Mouse (Mus musculus) neutrophil, adult 5-6 weeks (primary cell): ENCODE results near the gene Psmd7. TPM values are rescaled to one million over a fixed set of nuclear protein-coding genes. Genes with fewer than 3 reads are reported as not detected.
"Not testable (repeated sequence)": the region's sequence is repeated elsewhere in the genome, so short reads cannot be mapped to it uniquely, and the experiment has no call there.

ENCODE experiments used
- ATAC-seq: fragments of 151-379, 151-347 bp; 2 replicates; pipeline ENCODE4 v1.8.0; 2017; ENCODE audit warnings: mild to moderate bottlenecking, moderate TSS enrichment; ENCODE audit not compliant: insufficient number of reproducible peaks, poor library complexity, low FRiP score, severe bottlenecking; ENCODE audit errors: extremely low read depth
- total RNA-seq: library from RNA; stranded (forward); fragments of 200-1000 nt; gene quantifications from 2 replicates; pipeline ENCODE4 v1.2.3, GENCODE M21; 2017

Gene Psmd7
- 39.7 and 42.4 TPM in 2 replicates for total RNA-seq

DNA sequence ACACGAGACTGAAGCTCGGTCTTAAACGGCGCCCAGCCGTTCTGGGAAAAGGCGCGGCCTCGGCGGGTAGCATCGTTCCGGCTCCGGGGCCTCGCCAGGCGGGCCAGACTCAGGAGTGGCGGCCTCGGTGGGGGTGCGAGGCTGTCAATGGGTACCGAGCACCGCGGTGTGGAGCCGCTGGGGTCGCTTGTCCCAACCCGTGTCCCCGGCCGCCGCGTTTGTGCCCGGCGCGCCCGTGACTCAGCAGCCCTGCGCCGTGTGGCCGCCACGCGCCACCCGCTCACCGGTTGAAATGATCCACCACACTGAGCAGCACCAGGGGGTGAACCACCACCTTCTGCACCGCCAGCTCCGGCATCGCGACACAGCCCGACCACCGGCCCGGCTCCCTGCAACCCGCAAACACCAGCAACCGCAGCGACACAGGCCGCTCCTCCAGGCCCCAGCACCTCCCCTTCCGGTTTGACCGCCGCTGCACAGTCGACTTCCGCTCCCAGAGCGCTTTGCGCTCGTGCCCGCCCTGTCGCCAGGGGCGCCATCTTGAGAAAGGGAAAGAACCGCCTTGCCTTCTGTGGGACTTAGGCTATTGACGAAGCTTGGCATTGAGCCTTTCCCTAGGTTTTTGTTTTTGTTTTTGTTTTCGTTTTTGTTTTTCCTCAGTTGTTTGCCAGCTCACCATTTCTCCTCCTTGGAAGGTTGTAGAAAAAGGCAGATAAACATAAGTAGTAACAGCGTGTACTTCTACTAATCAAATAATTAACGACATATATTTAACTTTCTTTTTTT is at the start of gene Psmd7:
Psmd7 (minus strand) TSS at position 470 of the 786 bp plus-strand sequence.
- peak; percentile 98 for ATAC-seq

DNA sequence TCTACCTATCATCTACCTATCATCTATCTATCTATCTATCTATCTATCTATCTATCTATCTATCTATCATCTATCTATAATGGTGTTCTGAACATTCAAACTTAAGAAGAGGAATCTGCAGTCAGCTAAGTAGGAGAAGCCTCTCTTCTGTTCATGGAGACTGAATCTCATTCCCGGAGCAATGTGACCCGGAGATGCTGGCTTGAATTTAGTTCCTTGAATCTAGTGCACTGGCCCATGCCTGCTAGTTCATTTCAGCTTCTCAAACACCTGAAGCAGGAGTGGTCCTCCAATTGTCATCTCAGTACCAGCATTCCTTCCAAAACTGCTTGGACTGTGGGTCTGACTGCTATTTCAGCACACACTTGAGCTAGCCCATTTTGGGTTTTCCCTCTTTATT is 45.5 kb upstream of the Psmd7 start:
- no peak for ATAC-seq

DNA sequence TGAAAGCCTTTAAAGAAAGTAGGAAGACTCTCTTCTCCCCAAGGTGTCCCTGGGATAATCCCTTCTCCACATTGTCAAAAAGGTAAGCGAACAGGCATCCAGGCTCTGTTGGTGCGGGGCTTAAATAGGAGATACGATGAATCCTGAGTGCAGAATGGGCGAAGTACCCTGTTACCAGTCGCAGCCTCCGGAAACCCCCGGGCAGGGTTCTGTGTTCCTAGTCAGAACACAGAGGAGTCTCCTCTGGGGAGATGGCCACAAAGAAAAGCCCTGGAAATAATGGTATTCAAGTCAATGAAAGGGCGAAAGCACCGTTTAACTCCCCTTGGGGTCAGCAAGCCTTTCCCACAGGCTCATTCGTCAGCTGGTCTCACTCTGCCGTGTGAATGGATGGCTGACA is 41.4 kb upstream of the Psmd7 start:
- no peak for ATAC-seq

DNA sequence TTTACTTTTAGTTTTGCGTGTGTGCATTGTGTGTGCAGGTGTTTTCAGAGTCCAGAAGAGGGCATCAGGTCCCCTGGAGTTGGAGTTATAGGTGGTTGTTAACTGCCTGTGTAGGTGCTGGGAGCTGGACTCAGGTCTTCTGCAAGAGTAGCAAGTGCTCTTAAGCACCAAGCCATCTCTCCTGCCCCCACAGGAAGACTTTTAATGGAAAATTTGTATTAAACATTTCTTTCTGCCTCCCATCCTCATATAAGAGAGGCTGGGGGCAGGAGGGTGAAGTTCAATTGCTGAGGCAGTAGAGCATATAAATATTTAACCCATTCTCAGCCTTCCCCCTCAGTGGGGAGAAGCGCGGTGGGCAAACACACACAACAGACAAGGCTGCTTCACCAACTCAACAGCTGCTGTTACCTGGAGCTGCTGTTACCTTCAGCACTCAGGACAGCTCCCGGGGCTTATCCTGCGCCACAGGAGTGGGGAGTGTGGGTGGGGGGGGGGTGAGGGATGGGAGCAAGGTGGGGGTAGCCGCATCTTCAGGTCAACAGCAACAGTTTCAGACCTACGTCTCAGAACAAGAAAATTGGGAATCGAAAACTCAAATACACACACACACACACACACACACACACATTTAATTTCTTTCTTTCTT is 40.4 kb upstream of the Psmd7 start:
- no peak for ATAC-seq

DNA sequence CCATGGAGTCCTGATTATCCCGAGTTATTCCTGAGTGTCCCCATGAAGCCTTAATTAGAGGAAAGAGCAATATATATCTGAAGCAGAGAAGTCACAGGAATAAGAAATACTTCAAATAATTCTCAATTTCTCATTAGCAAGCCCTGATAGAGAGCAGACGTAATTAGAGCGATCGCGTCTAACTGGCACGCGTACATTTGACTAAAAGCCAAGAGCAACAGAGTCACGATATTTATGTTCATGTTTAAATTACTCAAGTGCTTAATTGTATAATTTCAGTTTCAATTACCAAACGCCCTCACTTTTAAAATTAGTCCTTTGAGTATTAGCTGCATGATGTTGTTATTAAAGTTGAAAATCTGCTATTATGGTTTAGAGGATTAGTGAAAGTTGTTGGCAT is 39.6 kb upstream of the Psmd7 start:
- no peak for ATAC-seq

DNA sequence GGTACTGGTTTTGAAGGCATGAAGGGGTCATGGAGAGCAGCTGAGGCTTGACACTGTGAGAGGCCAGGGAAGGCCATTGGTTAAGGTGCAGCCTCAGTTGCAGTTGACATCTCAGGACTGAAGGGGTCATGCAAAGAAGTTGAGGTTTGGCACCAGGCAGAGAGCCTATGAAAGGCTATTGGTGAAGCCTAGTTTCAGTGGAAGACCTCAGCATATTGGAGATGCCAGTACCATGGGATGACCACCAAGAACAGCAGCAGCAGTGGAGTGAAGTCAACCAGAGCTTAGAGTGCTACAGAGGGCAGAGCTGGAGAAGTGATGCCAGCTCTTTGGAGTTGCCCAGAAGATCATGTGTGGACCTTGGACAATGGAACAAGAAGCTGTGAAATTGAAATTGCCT is 36.0 kb upstream of the Psmd7 start:
- not testable (repeated sequence) for ATAC-seq

DNA sequence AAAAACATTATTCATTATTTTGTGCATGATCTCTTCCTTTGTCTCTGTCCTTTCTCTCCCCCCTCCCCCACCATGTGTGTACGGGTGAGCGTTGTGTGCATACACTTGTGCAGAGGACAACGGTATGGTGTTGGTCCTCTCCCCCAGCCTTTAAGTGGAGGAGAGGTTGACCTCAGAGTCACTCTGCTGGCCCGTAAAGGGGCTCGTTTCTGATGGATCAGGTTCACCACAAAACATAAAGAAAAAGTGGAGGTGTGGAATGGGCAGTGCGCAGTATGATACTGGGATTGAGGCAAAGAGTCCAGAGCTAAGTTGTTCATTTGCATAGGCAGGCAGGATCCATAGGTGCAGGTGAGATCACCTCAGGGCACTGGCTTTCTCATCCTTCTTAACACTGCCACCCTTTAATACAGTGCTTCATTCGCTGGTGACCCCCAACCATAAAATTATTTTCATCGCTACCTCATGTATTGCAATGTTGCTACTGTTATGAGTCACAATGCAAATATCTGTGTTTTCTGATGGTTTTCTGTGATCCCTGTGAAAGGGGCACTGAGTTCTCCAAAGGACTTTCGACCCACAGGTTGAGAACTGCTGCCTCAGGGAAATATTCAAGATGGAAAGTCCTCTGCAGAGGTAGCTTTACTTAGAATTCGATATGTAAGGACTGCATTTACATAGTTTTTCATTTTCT is 33.8 kb upstream of the Psmd7 start:
- no peak for ATAC-seq

DNA sequence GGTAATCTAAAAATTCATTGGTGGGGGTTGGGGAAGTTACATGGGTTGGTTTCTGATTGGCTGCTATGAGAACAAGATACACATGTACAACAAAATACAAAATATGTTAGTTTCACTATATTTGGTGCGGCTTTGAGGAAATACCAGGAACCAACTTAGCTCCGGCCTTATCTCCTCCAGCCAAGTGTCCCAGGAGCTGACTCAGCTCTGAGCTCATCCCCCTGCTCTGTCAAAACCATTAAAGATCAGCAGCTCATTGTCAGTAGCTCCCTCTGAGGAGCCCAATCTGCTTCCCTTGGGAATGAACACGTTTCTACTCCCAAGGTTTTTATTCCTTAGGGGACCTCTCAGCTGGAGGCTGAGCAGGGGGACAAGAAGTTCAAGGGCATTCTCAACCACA is 32.9 kb upstream of the Psmd7 start:
- no peak for ATAC-seq

DNA sequence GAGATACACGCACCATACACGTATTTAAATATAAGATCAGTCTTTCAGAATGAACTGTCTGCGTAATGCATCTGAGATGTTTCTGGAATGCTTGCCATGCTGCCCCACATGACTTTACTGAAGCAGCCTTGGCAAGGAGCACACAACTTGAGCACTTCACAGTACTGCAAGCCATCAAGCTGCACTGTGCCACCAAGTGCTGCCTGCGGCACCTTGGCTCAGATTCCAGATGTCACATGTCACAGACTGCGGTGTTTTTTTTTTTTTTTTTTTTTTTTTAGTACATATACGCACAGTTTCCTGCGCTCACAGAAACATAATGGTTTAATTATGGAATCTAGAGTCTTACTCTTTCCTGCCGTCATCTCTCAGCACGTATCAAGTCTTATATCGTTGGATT is 30.2 kb upstream of the Psmd7 start:
- no peak for ATAC-seq

DNA sequence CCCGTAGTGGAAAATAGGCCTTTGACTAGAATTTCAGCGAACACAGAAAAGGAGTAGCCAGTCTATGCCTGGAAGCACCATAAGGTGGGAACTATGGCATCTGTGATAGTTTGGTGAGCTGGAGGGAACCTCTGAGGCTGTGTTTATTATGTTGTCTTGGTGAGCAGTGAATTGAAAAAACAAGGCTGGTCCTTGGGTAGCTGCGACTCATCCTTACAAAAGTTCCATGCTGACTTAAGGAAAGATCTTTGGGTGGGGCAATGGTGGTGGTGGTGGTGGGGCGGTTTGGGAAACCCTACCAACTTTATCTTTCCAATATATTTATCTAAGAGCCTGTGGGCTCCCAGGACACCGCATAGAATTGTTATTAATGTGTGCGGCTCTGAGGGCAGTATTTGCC is 25.1 kb upstream of the Psmd7 start:
- no peak for ATAC-seq

DNA sequence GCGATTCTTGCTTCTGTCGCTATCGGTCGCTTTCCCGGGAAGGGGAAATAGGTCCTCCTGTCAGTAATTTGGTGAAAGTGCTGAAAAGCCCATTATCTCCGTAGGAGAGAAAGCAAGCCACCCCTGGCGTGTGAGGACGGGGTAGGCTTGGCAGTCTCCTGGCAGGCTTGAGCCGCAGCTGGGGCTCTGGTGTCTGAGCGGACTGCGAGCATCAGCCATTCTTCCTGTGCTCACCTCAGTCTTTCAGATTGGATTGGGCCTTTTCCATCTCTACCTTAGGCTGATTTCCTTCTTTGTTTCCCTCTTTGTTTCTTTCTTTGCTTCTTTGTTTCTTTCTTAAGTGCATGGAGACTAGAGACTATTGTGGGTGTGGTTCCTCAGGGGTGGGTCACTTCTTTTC is 22.6 kb upstream of the Psmd7 start:
- ATAC-seq: no peak

DNA sequence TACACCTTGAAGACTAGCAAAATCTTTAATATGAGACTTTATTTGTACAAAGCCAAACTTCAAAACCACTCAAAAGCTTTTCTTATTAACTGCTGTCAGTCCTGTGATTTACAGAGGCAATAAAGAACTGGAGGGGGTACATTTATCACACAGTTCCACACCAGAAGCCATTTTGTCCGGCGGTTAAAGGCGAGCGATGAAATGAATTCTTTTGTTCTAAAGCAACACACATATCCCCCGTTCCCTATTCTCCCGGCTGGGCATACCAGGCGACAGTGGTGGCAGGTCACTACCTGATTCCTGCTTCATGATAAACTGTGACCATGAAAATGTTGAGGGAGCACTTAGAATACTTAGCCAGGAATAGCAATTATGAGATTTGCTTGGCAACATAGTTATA is 20.5 kb upstream of the Psmd7 start:
- ATAC-seq: no peak

DNA sequence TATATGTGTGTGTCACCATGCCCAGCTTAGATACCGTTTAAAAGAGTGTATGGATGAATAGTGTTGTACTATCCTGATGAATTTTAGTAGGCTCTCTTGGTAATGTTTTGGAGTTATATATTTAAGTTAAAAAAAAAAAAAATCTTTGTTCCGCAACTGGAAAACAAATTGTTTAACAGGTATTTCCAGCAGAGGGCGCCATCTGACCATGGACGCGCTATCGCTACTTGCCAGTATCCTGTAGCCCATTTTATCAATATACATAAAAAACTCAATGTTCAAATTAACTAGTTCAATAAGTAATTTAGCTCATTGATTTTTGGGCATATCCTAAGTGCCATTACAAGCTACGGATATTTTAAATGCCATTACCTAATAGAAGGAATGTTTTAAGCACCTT is 14.8 kb upstream of the Psmd7 start:
- ATAC-seq: no peak

DNA sequence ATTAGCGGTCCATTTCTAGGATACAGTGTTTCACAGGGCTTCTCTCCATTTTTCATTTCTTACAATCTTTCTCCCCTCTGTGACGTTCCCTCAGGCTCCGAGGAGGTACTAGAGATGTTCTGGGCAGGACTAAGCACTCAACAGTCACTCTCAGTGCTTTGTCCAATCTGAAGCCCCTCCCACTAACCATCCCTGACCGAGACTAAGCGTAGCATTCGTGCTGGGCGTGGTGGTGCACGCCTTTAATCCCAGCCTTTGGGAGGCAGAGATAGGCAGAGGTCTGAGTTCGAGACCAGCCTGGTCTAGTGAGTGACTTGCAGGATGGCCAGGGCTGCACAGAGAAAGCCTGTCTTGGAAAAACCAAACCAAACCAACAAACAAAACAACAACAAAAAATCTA is 11.4 kb upstream of the Psmd7 start:
- no peak for ATAC-seq

DNA sequence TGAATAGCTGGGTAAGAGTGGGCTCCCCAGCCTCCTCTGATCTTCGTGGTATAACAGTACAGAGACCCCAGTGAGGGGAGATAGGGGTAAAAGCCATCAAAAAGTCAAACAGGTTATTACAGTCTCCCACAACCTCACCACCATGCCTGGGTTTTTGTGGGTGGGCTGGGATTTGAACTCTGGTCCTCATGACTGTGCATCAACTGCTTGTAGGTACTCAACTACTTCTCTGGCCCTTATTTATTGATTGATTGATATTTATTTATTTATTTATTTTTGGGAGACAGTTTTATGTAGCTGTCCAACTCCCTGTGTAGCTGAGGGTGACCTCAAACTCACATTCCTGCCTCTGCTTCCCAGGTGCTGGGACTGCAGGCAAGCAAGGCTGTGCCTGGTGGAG is 9.5 kb upstream of the Psmd7 start:
- ATAC-seq: no peak

DNA sequence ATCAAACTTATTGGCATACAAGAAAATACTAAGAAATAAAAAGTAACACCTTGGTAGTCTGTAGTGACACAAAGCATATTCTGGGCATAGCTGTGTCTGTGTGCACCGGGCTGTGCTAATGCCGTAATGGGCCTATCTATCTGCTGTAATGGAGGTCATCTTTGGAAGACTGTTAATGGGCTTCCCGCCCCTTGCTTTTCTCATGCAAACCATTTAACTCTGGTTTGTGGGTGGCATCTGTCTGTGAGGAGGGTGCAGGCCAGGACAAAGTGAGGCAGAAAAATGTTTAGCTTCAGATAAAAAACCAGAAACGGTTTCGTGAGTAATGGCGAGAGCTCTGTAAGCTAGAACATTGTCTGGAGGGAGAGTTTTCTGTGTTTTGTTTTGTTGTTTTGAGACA is 6.6 kb upstream of the Psmd7 start:
- ATAC-seq: no peak

DNA sequence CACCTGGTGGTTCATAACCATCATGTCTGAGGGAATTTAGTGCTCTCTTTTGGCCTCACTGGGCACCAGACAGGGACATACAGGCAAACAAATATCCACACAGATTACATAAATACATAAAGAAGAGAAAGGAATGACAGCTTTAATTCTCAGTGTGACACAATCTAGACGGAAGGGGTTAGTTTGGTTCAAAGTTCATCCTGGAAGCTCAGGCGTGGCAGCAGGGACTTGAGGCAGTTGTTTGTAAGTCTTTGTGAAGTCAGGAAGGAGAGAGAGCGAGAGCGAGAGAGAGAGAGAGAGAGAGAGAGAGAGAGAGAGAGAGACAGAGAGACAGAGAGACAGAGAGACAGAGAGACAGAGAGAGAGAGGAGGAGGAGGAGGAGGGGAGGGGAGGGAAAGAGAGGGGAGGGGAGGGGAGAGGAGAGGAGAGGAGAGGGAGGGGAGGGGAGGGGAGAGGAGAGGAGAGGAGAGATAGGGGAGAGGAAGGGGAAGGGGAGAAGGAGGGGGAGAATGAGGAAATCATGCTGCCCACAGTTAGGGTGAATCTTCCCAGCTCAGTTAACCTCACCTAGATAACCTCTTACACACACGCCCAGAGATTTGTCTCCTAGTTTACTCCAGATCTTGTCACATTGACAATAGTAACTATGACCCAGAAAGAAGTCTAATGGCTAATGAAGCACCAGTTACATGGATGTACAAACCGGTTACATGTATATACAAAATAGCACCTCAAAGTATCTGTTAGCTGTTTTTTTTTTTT is 5.9 kb upstream of the Psmd7 start:
- ATAC-seq: no peak

DNA sequence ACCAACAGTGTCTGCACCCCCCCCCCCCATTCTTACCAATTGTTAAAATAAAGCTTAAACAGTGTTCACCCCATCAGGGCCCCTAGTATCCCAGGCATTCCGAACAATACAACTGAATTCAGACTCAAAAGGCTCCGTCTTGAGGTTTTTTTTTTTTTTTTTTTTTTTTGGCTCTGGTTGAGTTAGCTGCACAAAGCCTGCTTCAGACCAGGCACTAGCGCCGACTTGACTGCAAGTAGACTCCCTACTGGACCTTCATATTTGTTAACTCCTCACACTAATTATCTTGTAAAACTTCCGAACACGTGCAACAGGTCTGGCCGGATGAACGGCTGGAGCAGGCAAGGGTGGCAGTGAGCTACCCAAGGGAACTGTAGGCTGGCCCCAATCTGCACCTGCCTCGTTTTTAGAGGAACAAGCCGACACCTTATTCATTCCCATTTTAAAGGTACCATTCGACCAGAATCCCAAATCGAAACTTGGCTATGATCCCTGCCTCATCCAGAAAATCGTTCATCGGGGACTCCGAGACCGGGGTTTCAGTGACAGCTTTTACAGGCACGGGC is 752 bp downstream of the Psmd7 start:
- ATAC-seq: no peak

DNA sequence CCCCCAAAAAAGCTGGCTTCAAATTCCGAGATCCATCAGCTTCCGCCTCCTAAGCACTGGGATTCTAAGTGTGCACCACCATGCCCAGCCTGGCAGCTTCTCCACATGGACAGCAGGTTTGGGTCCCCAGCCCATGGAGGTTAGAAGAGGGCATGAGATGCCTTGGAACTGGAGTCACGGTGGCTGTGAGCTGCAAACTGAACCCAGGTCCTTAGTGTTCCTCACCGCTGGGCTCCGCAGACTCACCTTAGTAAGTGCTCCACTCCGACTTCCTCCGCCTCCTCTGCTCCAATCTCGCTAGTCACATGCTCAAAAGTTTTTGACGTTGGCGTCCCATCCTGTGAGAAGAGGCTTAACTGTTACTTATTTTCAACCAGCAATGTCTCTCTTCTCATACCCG is 6.1 kb downstream of the Psmd7 start:
- ATAC-seq: no peak
